Mouse (Mus musculus): Measurements from ENCODE around the gene Pfkfb3. TPM values are rescaled to one million over a fixed set of nuclear protein-coding genes. Genes with fewer than 3 reads are reported as not detected.
A peak's percentile ranks its signal among the peaks of the same experiment; 100 is the strongest.

Gene Pfkfb3
- polyA plus RNA-seq, 1 experiment from 2014 or later: 27.2 TPM

GRCm38 (mm10) chr2:11567781-11568362 lies 14.0 kb upstream of the Pfkfb3 start:
- Histone ChIP-seq H3K9me3 (no peaks in the 10 kb centered on the region), H3K27me3 (no peaks in the 10 kb centered on the region), H3K4me2 (no peak overlapping the region), H3K4me3 (no peak overlapping the region), H3K36me3 (no peaks in the 10 kb centered on the region), H3K27ac (replicated peaks) (no peak overlapping the region), H3K4me1 (replicated peaks) (no peaks in the 10 kb centered on the region), H3K9ac (no peak overlapping the region)
- no peak for ATAC-seq (ENCODE audit: low read depth)
- 65% methylated on average over 4 of the region's 4 CpGs for WGBS

GRCm38 (mm10) chr2:11566898-11567297 lies 13.0 kb upstream of the Pfkfb3 start:
- no peaks in the 10 kb centered on the region for H3K9me3 ChIP-seq
- no peak overlapping the region for H3K4me2 ChIP-seq
- H3K36me3 ChIP-seq: no peaks in the 10 kb centered on the region
- ATAC-seq (ENCODE audit: low read depth): no peak
- H3K4me3 ChIP-seq: no peak overlapping the region
- no peak overlapping the region for H3K27ac ChIP-seq (replicated peaks)
- no peaks in the 10 kb centered on the region for H3K27me3 ChIP-seq
- no peaks in the 10 kb centered on the region for H3K4me1 ChIP-seq (replicated peaks)
- no peak overlapping the region for H3K9ac ChIP-seq
- 84% methylated on average over 3 of the region's 3 CpGs for WGBS

- Histone ChIP-seq H3K36me3 (no peaks in the 10 kb centered on the region), H3K9me3 (no peaks in the 10 kb centered on the region), H3K4me2 (no peak overlapping the region), H3K27ac (replicated peaks) (no peak overlapping the region), H3K4me3 (no peak overlapping the region), H3K4me1 (replicated peaks) (no peaks in the 10 kb centered on the region), H3K9ac (no peak overlapping the region), H3K27me3 (no peaks in the 10 kb centered on the region)
- no peak for ATAC-seq (ENCODE audit: low read depth)
- WGBS: 43% methylated on average over 7 of the region's 7 CpGs
Observed at GRCm38 (mm10) chr2:11566241-11566640, 12.4 kb upstream of the Pfkfb3 start.

- H3K9me3 ChIP-seq: no peaks in the 10 kb centered on the region
- H3K9ac ChIP-seq: no peak overlapping the region
- ATAC-seq (ENCODE audit: low read depth): no peak
- no peaks in the 10 kb centered on the region for H3K27me3 ChIP-seq
- H3K36me3 ChIP-seq: no peaks in the 10 kb centered on the region
- no peak overlapping the region for H3K27ac ChIP-seq (replicated peaks)
- H3K4me2 ChIP-seq: no peak overlapping the region
- H3K4me1 ChIP-seq (replicated peaks): no peaks in the 10 kb centered on the region
- no peak overlapping the region for H3K4me3 ChIP-seq
- WGBS: 87% methylated on average over 6 of the region's 6 CpGs
Observed at GRCm38 (mm10) chr2:11564768-11565167, 10.9 kb upstream of the Pfkfb3 start.

GRCm38 (mm10) chr2:11563256-11563655 lies 9.4 kb upstream of the Pfkfb3 start:
- 96% methylated on average over 17 of the region's 17 CpGs for WGBS
- Histone ChIP-seq H3K4me2 (no peak overlapping the region), H3K27ac (replicated peaks) (no peak overlapping the region), H3K4me1 (replicated peaks) (no peaks in the 10 kb centered on the region), H3K4me3 (no peak overlapping the region), H3K36me3 (no peaks in the 10 kb centered on the region), H3K27me3 (no peaks in the 10 kb centered on the region), H3K9me3 (no peaks in the 10 kb centered on the region), H3K9ac (no peak overlapping the region)
- no peak for ATAC-seq (ENCODE audit: low read depth)

- Histone ChIP-seq H3K27me3 (peaks cover 18% of the 10 kb centered on the region), H3K27ac (replicated peaks) (no peak overlapping the region), H3K9ac (no peak overlapping the region), H3K4me3 (no peak overlapping the region), H3K36me3 (no peaks in the 10 kb centered on the region), H3K9me3 (no peaks in the 10 kb centered on the region), H3K4me2 (no peak overlapping the region), H3K4me1 (replicated peaks) (peaks cover 6% of the 10 kb centered on the region)
- no peak for ATAC-seq (ENCODE audit: low read depth)
- WGBS: 88% methylated on average over 7 of the region's 7 CpGs
Observed at GRCm38 (mm10) chr2:11558654-11559053, 4.8 kb upstream of the Pfkfb3 start.

GRCm38 (mm10) chr2:11557244-11557643 lies 3.4 kb upstream of the Pfkfb3 start:
- H3K27ac ChIP-seq (replicated peaks): no peak overlapping the region
- ATAC-seq (ENCODE audit: low read depth): no peak
- no peak overlapping the region for H3K4me2 ChIP-seq
- no peak overlapping the region for H3K9ac ChIP-seq
- H3K9me3 ChIP-seq: no peaks in the 10 kb centered on the region
- no peaks in the 10 kb centered on the region for H3K36me3 ChIP-seq
- peaks cover 32% of the 10 kb centered on the region for H3K27me3 ChIP-seq
- H3K4me1 ChIP-seq (replicated peaks): peaks cover 20% of the 10 kb centered on the region
- no peak overlapping the region for H3K4me3 ChIP-seq
- 61% methylated on average over 3 of the region's 3 CpGs for WGBS

- H3K9me3 ChIP-seq: no peaks in the 10 kb centered on the region
- no peak overlapping the region for H3K27ac ChIP-seq (replicated peaks)
- no peaks in the 10 kb centered on the region for H3K36me3 ChIP-seq
- H3K4me1 ChIP-seq (replicated peaks): peaks cover 22% of the 10 kb centered on the region
- H3K27me3 ChIP-seq: peaks cover 39% of the 10 kb centered on the region
- H3K4me2 ChIP-seq: no peak overlapping the region
- WGBS: 50% methylated on average over 6 of the region's 6 CpGs
- H3K4me3 ChIP-seq: no peak overlapping the region
- ATAC-seq (ENCODE audit: low read depth): no peak
- H3K9ac ChIP-seq: no peak overlapping the region
Observed at GRCm38 (mm10) chr2:11555316-11555715, 1.4 kb upstream of the Pfkfb3 start.

- H3K27me3 ChIP-seq: peaks cover 39% of the 10 kb centered on the region
- H3K4me2 ChIP-seq: peak overlapping the region; percentile 100
- no peaks in the 10 kb centered on the region for H3K9me3 ChIP-seq
- H3K36me3 ChIP-seq: no peaks in the 10 kb centered on the region
- peaks cover 22% of the 10 kb centered on the region for H3K4me1 ChIP-seq (replicated peaks)
- H3K4me3 ChIP-seq: peak overlapping the region; percentile 59
- peak; percentile 51 for ATAC-seq (ENCODE audit: low read depth)
- peak overlapping the region; percentile 73 for H3K9ac ChIP-seq
- WGBS: 5% methylated on average over 15 of the region's 15 CpGs
- no peak overlapping the region for H3K27ac ChIP-seq (replicated peaks)
Observed at GRCm38 (mm10) chr2:11552966-11553451, 868 bp downstream of the Pfkfb3 start.

- Histone ChIP-seq H3K4me3 (no peak overlapping the region), H3K36me3 (no peaks in the 10 kb centered on the region), H3K27ac (replicated peaks) (no peak overlapping the region), H3K4me2 (peak overlapping the region; percentile 100), H3K9me3 (no peaks in the 10 kb centered on the region), H3K4me1 (replicated peaks) (peaks cover 22% of the 10 kb centered on the region), H3K9ac (no peak overlapping the region), H3K27me3 (peaks cover 39% of the 10 kb centered on the region)
- ATAC-seq (ENCODE audit: low read depth): peak; percentile 37; the same call in 1 of the 2 replicates
- WGBS: 6% methylated on average over 9 of the region's 9 CpGs
Observed at GRCm38 (mm10) chr2:11552297-11552821, 1.5 kb downstream of the Pfkfb3 start.

- no peak overlapping the region for H3K27ac ChIP-seq (replicated peaks)
- H3K4me1 ChIP-seq (replicated peaks): peaks cover 22% of the 10 kb centered on the region
- H3K9me3 ChIP-seq: no peaks in the 10 kb centered on the region
- H3K4me2 ChIP-seq: no peak overlapping the region
- no peaks in the 10 kb centered on the region for H3K36me3 ChIP-seq
- no peak overlapping the region for H3K9ac ChIP-seq
- WGBS: 7% methylated on average over 1 of the region's 1 CpGs
- no peak for ATAC-seq (ENCODE audit: low read depth)
- H3K27me3 ChIP-seq: peaks cover 39% of the 10 kb centered on the region
- H3K4me3 ChIP-seq: no peak overlapping the region
Observed at GRCm38 (mm10) chr2:11551726-11552125, 2.2 kb downstream of the Pfkfb3 start.

GRCm38 (mm10) chr2:11548508-11548907 lies 5.4 kb downstream of the Pfkfb3 start:
- H3K36me3 ChIP-seq: no peaks in the 10 kb centered on the region
- no peak overlapping the region for H3K4me2 ChIP-seq
- no peaks in the 10 kb centered on the region for H3K9me3 ChIP-seq
- peaks cover 19% of the 10 kb centered on the region for H3K27me3 ChIP-seq
- no peak overlapping the region for H3K27ac ChIP-seq (replicated peaks)
- 92% methylated on average over 10 of the region's 10 CpGs for WGBS
- H3K9ac ChIP-seq: no peak overlapping the region
- peaks cover 15% of the 10 kb centered on the region for H3K4me1 ChIP-seq (replicated peaks)
- no peak overlapping the region for H3K4me3 ChIP-seq
- no peak for ATAC-seq (ENCODE audit: low read depth)

GRCm38 (mm10) chr2:11547609-11548008 lies 6.3 kb downstream of the Pfkfb3 start:
- 73% methylated on average over 2 of the region's 2 CpGs for WGBS
- Histone ChIP-seq H3K9ac (no peak overlapping the region), H3K4me1 (replicated peaks) (peaks cover 6% of the 10 kb centered on the region), H3K27ac (replicated peaks) (no peak overlapping the region), H3K4me2 (no peak overlapping the region), H3K27me3 (peaks cover 10% of the 10 kb centered on the region), H3K9me3 (no peaks in the 10 kb centered on the region), H3K4me3 (no peak overlapping the region), H3K36me3 (no peaks in the 10 kb centered on the region)
- no peak for ATAC-seq (ENCODE audit: low read depth)
